Mouse (Mus musculus) embryo, embryonic 11.5 days (tissue): ENCODE data around the gene Ttc17.

Experiments used
- DNase-seq: peaks from one replicate; pipeline ENCODE4 v3.0.0-alpha.2; 2012; ENCODE audit warnings: low read depth, low spot score

Gene Ttc17

GRCm38 (mm10) chr2:94297467-94297866 is 109.0 kb downstream of the Ttc17 start:
- DNase-seq: no peak

DNA sequence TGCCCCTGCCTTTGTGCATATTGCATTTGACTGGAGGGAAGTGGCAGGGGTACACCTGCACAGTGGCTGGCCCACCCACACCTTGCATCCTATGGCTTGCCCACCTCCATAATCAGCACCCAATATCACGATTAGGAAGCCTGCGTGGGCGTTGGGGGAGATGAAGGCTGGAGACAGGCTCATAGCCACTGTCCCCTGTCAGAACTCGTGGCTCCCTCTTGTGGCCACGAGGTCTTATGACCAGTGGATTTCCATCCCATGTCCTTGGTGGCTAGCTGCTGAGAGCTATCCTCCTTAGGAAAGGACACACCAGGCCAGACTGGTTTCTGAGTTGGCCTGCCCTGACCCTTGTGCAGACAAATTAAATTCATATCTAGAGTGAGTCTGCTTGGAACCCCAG is 116.0 kb downstream of the Ttc17 start:
- DNase-seq: peak; percentile 61

DNA sequence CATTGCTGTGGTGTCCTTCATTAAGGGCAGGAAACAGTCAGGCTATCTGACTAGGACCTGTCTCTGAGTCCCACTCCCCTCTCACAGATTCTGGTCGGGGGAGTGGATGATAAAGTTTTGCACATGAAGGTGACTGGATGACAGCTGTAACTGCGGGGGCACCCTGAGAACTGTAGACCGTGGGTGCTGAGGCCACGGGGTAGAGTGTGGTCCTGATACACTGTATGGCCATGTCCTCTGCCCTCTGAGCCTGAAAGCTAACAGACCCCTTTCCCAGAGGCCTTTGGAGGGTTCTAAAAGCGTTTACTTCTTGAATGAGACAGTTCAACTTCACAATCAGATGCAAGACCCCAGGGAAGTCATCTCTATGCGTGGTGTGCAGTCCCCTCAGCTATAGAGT is 116.8 kb downstream of the Ttc17 start:
- DNase-seq: no peak

DNA sequence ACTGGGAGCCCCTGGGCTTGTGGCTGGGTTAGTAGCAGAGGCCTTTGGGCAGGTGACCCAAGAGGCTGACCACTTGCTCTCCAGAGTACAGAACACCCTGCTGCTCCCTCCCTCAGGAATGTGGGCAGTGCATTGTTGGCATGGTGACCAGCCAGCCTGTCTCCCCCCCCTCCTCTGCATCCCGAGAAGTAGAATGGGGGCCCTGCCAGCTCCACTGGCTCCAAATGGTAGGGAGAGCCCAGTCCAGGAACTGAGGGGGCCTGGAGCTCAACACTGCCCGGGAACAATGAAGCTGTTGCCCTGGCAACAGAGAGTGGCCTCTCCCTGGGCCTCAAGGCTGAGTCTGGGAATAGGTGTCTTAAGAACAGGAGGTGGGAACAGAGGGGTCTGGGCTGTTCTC is 117.3 kb downstream of the Ttc17 start:
- DNase-seq: no peak

DNA sequence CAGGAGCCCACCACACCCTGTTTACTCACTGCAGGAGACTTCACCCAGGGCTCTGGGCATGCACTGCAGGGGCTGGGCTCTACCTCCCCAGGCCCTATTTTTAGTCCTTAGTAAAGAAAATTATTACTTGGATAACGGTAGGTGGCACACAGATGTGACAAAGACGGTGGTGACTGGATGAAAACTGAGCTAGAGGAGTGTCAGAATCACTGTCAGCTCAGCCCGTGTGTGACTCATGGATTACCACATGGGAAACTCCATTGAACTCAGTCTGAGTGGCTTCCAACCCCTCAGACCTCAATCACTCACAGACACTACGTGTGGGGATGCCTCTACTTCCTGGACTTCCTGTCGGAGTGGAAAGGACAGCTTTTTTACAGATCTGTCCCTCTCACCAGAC is 118.4 kb downstream of the Ttc17 start:
- no peak for DNase-seq

- DNase-seq: no peak
Observed at GRCm38 (mm10) chr2:94287435-94287834, 119.1 kb downstream of the Ttc17 start.

DNA sequence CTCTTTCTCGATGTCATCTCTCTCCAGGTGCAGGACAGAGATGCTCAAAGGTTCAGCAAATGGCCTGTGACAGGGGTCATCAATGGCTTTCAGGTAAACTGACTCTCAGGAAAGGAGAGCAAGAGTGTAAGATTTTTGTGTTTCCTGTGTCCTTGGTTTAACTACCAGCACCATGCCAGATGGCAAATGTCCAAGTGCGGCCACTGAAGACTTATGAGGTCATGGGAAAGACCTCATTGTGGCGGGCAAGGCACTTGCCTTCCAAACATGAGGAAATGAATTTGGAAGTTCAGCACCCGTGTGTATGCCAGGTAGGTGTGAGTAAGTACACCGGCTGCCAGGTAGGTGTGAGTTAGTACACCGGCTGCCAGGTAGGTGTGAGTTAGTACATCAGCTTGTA is 123.0 kb downstream of the Ttc17 start:
- no peak for DNase-seq

DNA sequence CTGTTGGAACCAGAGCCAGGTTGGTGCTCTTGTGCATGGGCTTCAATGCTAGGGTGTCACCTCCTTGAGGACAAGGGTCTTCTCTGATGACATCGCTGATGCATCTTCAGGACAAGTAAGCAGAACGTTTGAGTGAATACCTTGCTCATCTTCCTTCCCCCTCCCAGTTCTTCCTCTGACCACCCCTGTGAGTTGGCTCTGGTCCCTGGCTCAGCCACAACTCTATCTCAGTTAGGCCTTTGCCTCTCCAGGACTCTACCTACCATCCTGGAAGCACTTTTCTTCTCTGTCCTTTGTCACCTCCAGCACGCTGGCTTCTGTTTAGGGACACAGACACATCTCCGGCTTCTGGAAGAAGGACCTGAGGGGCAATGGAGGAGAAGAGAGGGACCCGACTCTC is 126.9 kb downstream of the Ttc17 start:
- no peak for DNase-seq

DNA sequence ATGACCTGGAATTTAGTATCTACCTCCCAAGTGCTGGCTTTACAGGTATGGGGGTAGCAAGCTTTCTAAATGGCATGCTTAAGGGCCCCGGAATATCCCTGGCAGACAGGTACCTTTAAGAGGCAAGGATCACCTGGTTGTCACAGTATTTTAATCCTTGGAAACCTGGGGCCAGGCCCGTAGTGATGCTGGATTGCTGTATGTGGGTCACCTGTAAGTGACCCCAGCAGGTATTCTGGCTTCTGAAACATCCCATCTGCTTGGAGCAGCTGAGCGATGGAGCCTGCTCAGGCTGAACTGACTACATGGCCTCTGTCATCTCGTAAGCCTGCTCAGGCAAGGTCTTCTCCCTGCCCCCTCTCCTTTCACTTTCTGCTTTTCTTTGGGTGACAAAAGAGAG is 130.4 kb downstream of the Ttc17 start:
- DNase-seq: no peak

- no peak for DNase-seq
Observed at GRCm38 (mm10) chr2:94275658-94276057, 130.8 kb downstream of the Ttc17 start.

GRCm38 (mm10) chr2:94273154-94274021 is 133.1 kb downstream of the Ttc17 start:
- no peak for DNase-seq

DNA sequence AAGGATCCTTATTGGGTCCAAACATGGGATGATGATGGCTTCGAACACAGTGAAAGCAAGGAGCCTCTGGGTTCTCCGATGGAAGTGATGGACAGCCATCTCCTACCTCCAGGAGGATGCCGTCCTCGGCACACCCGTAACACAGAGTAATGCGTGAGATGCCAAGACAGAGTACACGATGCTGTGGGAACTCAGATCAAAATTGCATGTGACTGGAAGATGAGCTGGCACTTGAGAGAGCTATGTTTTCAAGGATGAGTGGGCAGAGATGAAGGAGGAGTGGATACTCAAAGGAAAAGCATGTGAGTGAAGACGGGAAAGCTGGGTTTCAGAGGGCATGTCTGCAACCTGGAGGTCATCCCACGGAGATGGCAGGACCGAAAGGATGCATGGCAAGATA is 135.3 kb downstream of the Ttc17 start:
- no peak for DNase-seq

- no peak for DNase-seq
Observed at GRCm38 (mm10) chr2:94268835-94269234, 137.7 kb downstream of the Ttc17 start.

DNA sequence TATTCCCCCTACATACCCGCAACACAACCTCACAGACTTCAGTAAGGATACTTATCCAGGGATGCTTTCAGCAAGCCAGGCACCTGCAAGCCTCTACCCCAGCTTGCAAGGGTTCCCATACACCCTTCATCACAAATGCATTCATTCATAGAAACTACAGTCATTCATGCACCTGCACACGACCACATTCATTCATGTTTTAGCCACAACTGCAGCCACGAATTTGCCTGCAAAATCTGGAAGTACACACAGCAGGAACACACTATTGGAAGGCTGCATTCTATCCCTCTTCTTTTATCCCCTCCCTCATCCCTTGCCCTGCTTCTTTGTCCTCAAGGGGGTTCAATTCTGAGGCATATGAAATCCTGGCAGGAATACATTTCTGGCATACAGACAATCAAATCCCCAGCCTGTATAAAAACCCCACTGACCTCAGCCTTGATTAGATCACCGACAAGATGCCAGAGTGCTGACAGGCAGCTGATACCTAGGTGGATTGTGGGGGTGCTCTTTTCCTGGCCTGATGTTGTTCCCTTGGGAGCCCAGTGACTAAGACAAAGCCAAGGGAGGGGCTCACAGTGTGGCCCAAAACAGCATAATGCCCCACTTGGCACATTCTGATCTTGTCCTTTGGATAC is 139.2 kb downstream of the Ttc17 start:
- DNase-seq: no peak

GRCm38 (mm10) chr2:94266381-94267160 is 139.9 kb downstream of the Ttc17 start:
- no peak for DNase-seq

DNA sequence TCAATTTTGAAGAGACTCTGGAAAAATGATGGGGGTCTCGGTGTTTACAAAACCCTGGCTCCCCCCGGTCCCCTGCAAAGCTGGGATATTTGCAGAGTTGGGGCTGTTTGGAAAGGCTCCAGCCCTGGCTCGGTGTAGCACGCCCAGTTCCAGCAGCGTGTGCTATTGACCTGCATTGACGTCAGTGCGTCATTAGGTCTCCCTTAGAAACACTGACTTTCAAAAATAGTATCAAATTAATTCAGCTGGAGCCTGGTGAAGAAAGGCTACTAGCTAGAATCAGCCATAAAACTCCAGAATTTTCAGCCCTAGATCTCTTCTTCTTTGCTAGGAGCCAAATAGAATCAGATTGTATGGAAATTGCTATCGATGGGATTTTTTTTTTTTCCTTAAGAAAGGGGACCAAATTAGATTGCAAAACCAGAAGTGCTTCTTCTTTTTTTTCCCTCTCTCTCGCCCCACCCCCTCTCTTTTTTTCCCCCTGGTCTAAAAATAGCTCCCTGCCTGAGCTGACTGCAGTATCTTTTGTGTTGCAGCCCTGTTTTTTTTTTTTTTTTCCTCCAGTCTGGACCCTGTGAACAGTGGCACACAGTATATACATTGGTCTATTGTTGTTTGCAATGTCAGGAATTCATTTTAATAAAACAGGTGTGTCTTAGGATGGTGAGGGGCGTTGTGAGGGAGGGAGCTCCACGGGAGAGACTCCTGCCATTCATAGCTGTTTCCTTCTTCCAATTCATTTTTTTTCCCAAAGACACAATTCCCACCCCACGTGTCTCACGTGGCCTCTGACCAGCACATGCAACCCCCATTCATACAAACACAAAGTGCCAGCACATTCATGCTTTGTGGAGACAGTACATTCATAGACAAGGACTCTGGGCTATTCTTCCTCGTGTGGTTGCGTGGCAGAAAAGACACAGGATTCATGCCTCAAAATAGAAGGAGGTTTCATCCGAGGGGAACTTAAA is 141.0 kb downstream of the Ttc17 start:
- no peak for DNase-seq

DNA sequence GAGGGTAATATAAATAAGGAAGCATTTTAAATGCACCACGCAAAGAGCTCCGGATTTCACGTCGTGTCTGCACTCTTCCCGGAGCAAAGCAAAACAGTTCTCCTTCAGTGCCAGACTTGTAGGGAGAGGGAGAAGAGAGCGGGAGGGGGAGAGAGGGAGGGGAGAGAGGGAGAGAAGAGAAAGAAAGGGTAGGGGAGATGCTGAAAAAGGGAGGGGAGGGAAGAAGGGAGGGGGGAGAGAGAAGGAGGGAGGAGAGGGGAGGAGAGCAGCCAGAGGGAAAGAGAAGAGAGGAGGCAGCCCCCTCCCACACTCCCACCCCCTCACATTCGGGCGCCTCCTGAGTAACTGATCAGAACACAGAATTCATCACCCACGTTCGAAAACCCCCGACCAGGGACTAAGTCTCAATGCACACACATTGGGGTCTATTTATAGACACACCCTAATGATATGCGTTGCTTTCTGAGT is 141.8 kb downstream of the Ttc17 start:
- no peak for DNase-seq

DNA sequence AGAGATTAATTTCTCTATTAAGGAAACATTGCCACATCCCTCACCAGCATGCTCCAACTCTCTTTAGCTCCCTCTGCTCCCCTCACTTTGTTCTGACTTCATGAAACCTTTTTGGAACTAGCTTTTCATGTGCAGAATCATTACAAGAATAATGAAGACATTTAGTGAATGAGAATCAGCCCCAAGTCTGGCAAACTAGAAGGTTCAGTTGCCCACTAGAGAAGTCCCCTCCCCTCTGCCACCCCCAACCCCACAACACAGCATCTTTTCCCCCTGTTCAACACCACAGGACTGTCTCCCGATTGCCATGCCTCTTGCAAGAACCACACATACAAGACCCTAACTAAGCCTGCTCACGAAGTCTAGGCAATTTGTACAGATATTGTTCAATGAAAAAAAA is 142.5 kb downstream of the Ttc17 start:
- DNase-seq: no peak

GRCm38 (mm10) chr2:94263530-94263937 is 143.0 kb downstream of the Ttc17 start:
- no peak for DNase-seq

DNA sequence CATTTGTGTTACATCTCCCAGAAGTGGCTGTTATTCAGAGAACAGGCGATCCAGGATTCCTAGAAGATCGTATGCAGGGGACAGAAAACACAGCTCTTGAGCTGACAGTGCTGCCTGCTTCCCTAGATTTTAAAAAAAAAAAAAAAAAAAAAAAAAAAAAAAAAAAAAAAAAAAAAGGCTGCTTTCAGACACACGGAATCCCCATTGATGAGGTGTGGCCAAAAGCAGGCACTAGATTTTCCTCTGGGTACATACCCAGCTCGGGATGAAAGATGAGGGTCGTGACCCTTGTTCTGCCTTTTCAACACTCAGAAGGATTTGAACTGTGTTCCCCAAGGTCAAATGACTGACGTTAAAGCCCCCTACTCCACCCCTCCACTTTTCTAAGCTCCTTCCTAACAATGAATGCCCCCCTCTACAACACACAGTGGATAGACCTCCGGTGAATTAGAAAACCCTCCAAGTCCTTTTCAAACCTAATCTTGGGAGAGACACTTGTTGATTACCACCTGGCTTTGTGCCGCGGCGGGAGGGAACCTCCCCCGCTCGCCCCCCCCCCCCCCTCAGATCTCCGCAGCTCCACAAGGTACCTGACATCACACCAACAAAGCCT is 143.5 kb downstream of the Ttc17 start:
- no peak for DNase-seq

DNA sequence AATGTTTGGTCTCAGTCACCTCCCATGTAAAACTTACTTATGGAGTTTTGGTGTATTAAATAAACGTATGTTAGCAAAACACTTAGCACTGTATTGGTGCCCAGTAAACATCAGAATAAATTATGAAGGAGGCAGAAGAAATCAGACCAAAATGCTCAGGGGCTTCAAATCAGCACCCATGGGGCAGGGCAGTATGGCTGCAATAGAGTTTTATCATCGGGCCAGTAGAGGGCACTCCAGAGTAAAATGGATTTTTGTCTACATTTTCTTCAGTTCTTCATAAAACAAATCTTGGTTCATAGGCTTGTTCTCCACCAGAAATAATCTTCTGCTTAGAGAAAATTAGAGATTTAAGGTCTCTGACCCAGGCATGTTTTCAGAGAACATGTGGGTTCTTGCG is 152.4 kb downstream of the Ttc17 start:
- no peak for DNase-seq
